Mouse (Mus musculus) ovary, adult 10 weeks (tissue): Measurements from ENCODE around the gene Gm49322. TPM values are rescaled to one million over a fixed set of nuclear protein-coding genes. Genes with fewer than 3 reads are reported as not detected.

ENCODE experiments used
- polyA plus RNA-seq: library from polyadenylated mRNA; stranded (reverse); fragments of 350-450 nt; fragmentation: Illumina TruSeq; extraction: RNeasy Lipid Tissue Mini Kit (QIAGEN cat#74804); gene quantifications from one replicate; pipeline ENCODE4 v1.2.3, GENCODE M21; 2014

Gm49322 gene
- not detected for polyA plus RNA-seq

GRCm38 (mm10) chr10:80605721-80606120 lies at the start of gene Gm49322:
TSS of gene Gm49322 (plus strand) at chr10:80606021.

GRCm38 (mm10) chr10:80561116-80561944 lies 44.5 kb upstream of the Gm49322 start, which contains the start of gene Rexo1:
TSS of gene Rexo1 (minus strand) at chr10:80561560.

GRCm38 (mm10) chr10:80577195-80578130 lies 28.4 kb upstream of the Gm49322 start, which contains the start of gene Klf16:
TSS of gene Klf16 (minus strand) at chr10:80577321.

GRCm38 (mm10) chr10:80589879-80590854 lies 15.7 kb upstream of the Gm49322 start, which contains the start of gene Abhd17a:
TSS of gene Abhd17a (minus strand) at chr10:80590341.

GRCm38 (mm10) chr10:80602698-80603325 lies 3.0 kb upstream of the Gm49322 start, which contains the start of the genes Scamp4 and Adat3:
TSS of gene Scamp4 (plus strand) at chr10:80602872.
TSS of gene Adat3 (plus strand) at chr10:80602880.

GRCm38 (mm10) chr10:80622661-80623456 lies 17.0 kb downstream of the Gm49322 start, which contains the start of gene Csnk1g2:
TSS of gene Csnk1g2 (plus strand) at chr10:80622838.

GRCm38 (mm10) chr10:80656863-80657623 lies 51.2 kb downstream of the Gm49322 start, which contains the start of gene Btbd2:
TSS of gene Btbd2 (minus strand) at chr10:80657071.

Other genes with a start within 250 kb of the Gm49322 start
- gene Plk5, start 249.6 kb upstream of the Gm49322 start, polyA plus RNA-seq, result not detected
- gene Mex3d, start 218.4 kb upstream of the Gm49322 start, polyA plus RNA-seq, result 29.8 TPM
- gene Mbd3, start 206.5 kb upstream of the Gm49322 start, polyA plus RNA-seq, result not detected
- gene Uqcr11, start 199.2 kb upstream of the Gm49322 start, polyA plus RNA-seq, result not detected
- 6.6 TPM for gene Tcf3, start 172.4 kb upstream of the Gm49322 start, polyA plus RNA-seq
- gene Onecut3, start 111.2 kb upstream of the Gm49322 start, polyA plus RNA-seq, result not detected
- not detected for gene Atp8b3, start 66.9 kb upstream of the Gm49322 start, polyA plus RNA-seq
- 0.77 TPM for gene Rexo1, start 44.5 kb upstream of the Gm49322 start, polyA plus RNA-seq
- gene Klf16, start 28.7 kb upstream of the Gm49322 start, polyA plus RNA-seq, result 3.8 TPM
- not detected for gene Abhd17a, start 15.7 kb upstream of the Gm49322 start, polyA plus RNA-seq
- not detected for gene Scamp4, start 3.1 kb upstream of the Gm49322 start, polyA plus RNA-seq
- not detected for gene Adat3, start 3.1 kb upstream of the Gm49322 start, polyA plus RNA-seq
- 0.77 TPM for gene Csnk1g2, start 16.8 kb downstream of the Gm49322 start, polyA plus RNA-seq
- gene Btbd2, start 51.0 kb downstream of the Gm49322 start, polyA plus RNA-seq, result 0.51 TPM
- 1.5 TPM for gene Mknk2, start 72.1 kb downstream of the Gm49322 start, polyA plus RNA-seq
- gene Mob3a, start 96.0 kb downstream of the Gm49322 start, polyA plus RNA-seq, result 3.1 TPM
- gene Izumo4, start 96.2 kb downstream of the Gm49322 start, polyA plus RNA-seq, result 0.46 TPM
- 8.9 TPM for gene Ap3d1, start 136.2 kb downstream of the Gm49322 start, polyA plus RNA-seq
- 3.4 TPM for gene Dot1l, start 149.2 kb downstream of the Gm49322 start, polyA plus RNA-seq
- 6.4 TPM for gene Sf3a2, start 192.2 kb downstream of the Gm49322 start, polyA plus RNA-seq
- gene Plekhj1, start 192.6 kb downstream of the Gm49322 start, polyA plus RNA-seq, result 2.9 TPM
- not detected for gene Amh, start 199.2 kb downstream of the Gm49322 start, polyA plus RNA-seq
- gene Jsrp1, start 207.5 kb downstream of the Gm49322 start, polyA plus RNA-seq, result not detected
- gene Oaz1, start 220.6 kb downstream of the Gm49322 start, polyA plus RNA-seq, result 134 TPM
- gene Lingo3, start 238.0 kb downstream of the Gm49322 start, polyA plus RNA-seq, result not detected
- 3.4 TPM for gene Lsm7, start 249.2 kb downstream of the Gm49322 start, polyA plus RNA-seq
- not detected for gene Sppl2b, start 249.3 kb downstream of the Gm49322 start, polyA plus RNA-seq